Mouse (Mus musculus) liver, embryonic 14.5 days (tissue): Measurements from ENCODE around the gene Cast. TPM values are rescaled to one million over a fixed set of nuclear protein-coding genes. Genes with fewer than 3 reads are reported as not detected.

ENCODE experiments used
- ATAC-seq: fragments of 200-750 bp; cut with Nextera tagmentation; 2 replicates; pipeline ENCODE4 v1.8.0; 2017; ENCODE audit warnings: moderate number of reproducible peaks, mild to moderate bottlenecking, moderate library complexity; ENCODE audit not compliant: insufficient read depth
- DNase-seq, 3 experiments: peaks; one replicate each; pipeline ENCODE4 v3.0.0-alpha.2; 2012 to 2013; ENCODE audit warnings: low read depth in 3 of 3, low spot score in 3 of 3
- H3K27ac ChIP-seq: fragments of 300-500 bp; sonication (generic); 2 replicates; pipeline ENCODE4 v1.5.1; 2014; ENCODE audit warnings: moderate library complexity, mild to moderate bottlenecking, control low read depth, inconsistent platforms
- H3K27me3 ChIP-seq: fragments of 300-500 bp; sonication (generic); 2 replicates; pipeline ENCODE4 v1.6.1; 2014; ENCODE audit warnings: mild to moderate bottlenecking, low read length, moderate library complexity; ENCODE audit not compliant: control insufficient read depth, insufficient read depth
- H3K36me3 ChIP-seq: fragments of 300-500 bp; sonication (generic); replicated peaks from 2 replicates; pipeline ENCODE4 v1.6.1; 2014; ENCODE audit warnings: low read depth; ENCODE audit not compliant: control insufficient read depth, insufficient read depth
- H3K4me1 ChIP-seq, 2 experiments: fragments of 200-500 bp in 1 of 2; fragments of 300-500 bp in 1 of 2; sonication (generic) in 1 of 2; replicated peaks; 2 replicates each; pipeline ENCODE4 v1.6.1; 2012 to 2014; ENCODE audit warnings: antibody characterized with exemption in 1 of 2, inconsistent platforms in 1 of 2, low read length in 1 of 2; ENCODE audit not compliant: control insufficient read depth in 2 of 2, insufficient read depth in 2 of 2
- H3K4me2 ChIP-seq: fragments of 300-500 bp; sonication (generic); 2 replicates; pipeline ENCODE4 v1.6.1; 2014; ENCODE audit warnings: low read depth, mild to moderate bottlenecking, control low read depth, moderate library complexity
- H3K4me3 ChIP-seq, 2 experiments: fragments of 200-500 bp in 1 of 2; fragments of 300-500 bp in 1 of 2; sonication (generic) in 1 of 2; 2 replicates each; pipeline ENCODE4 v1.5.1; 2012 to 2014; ENCODE audit warnings: low read depth in 2 of 2, low read length in 2 of 2, mild to moderate bottlenecking in 2 of 2, control low read depth in 1 of 2, inconsistent platforms in 1 of 2, moderate library complexity in 1 of 2; ENCODE audit not compliant: insufficient read depth in 1 of 2
- H3K9ac ChIP-seq: fragments of 300-500 bp; sonication (generic); replicated peaks from 2 replicates; pipeline ENCODE4 v1.6.1; 2014; ENCODE audit warnings: mild to moderate bottlenecking, control low read depth, moderate library complexity
- H3K9me3 ChIP-seq: fragments of 300-500 bp; sonication (generic); 2 replicates; pipeline ENCODE4 v1.6.1; 2016; ENCODE audit warnings: low read length, mixed read lengths; ENCODE audit not compliant: control insufficient read depth
- CTCF ChIP-seq: IDR thresholded peaks from 2 replicates; pipeline ENCODE4 v1.5.1; 2016; ENCODE audit warnings: antibody characterized with exemption, low read depth, control low read depth
- EP300 ChIP-seq: IDR thresholded peaks from 2 replicates; pipeline ENCODE4 v1.6.1; 2016; ENCODE audit warnings: antibody characterized with exemption, low read depth
- WGBS: fragments of 180-500 bp; shearing (Covaris S2); extraction: QIAGEN DNeasy Blood & Tissue Kit; methylation state at CpG from one replicate; pipeline ENCODE4 v1.1.7; 2014; ENCODE audit not compliant: insufficient replicate concordance; 5-methylcytosine and 5-hydroxymethylcytosine counted together
- polyA plus RNA-seq, 2 experiments: library from polyadenylated mRNA; depleted of rRNA in 1 of 2; stranded (reverse) in 1 of 2; unstranded in 1 of 2; fragments of >200 nt; fragmentation: Nextera tagmentation in 1 of 2; extraction: Ambion mirVana in 1 of 2; gene quantifications; 2 replicates each; pipeline versions ENCODE4 v1.2.1 to v1.2.3; 2012 to 2014

The Cast gene
- polyA plus RNA-seq, 2 experiments = 15.6 to 35.1 TPM

- H3K36me3 ChIP-seq = peaks cover 44% of the 10 kb centered on the region
Measured at GRCm38 (mm10) chr13:74733726-74734125, 74.9 kb downstream of the Cast start.

GRCm38 (mm10) chr13:74719002-74719401 lies 89.6 kb downstream of the Cast start:
- H3K27me3 ChIP-seq = no peaks in the 10 kb centered on the region
- H3K9ac ChIP-seq = no peak overlapping the region
- H3K4me1 ChIP-seq = no peaks in the 10 kb centered on the region
- peaks cover 7% of the 10 kb centered on the region for H3K36me3 ChIP-seq
- ATAC-seq (peak; percentile 52; the same call in 1 of the 2 replicates), DNase-seq (no peak)
- no peak for TF ChIP-seq CTCF
- no peak for TF ChIP-seq EP300
- no peak overlapping the region for H3K4me3 ChIP-seq
- 37% methylated on average over 2 of the region's 2 CpGs for WGBS
- no peaks in the 10 kb centered on the region for H3K9me3 ChIP-seq
- no peak overlapping the region for H3K27ac ChIP-seq
- no peak overlapping the region for H3K4me2 ChIP-seq

More at GRCm38 (mm10) chr13:74733726-74734125, 74.9 kb downstream of the Cast start:
- DNase-seq = peak; percentile 41 to 64 (median 45)
- ATAC-seq = peak; percentile 61
- H3K27me3 ChIP-seq = no peaks in the 10 kb centered on the region
- no peak overlapping the region for H3K4me3 ChIP-seq
- H3K4me1 ChIP-seq = peaks cover 38 to 47% of the 10 kb centered on the region in 2 experiments
- peak overlapping the region; percentile 25 for H3K4me2 ChIP-seq
- WGBS = 49% methylated on average over 4 of the region's 4 CpGs
- 0 out of 2 replicates have a peak overlapping the region, but pooled peaks have one; percentile 5 for H3K9ac ChIP-seq
- TF ChIP-seq CTCF (no peak), EP300 (peak; percentile 54)
- peak overlapping the region; percentile 95 for H3K27ac ChIP-seq
- no peaks in the 10 kb centered on the region for H3K9me3 ChIP-seq

- no peak for DNase-seq
- 60% methylated on average over 3 of the region's 3 CpGs for WGBS
Measured at GRCm38 (mm10) chr13:74696225-74696624, 112.4 kb downstream of the Cast start.

GRCm38 (mm10) chr13:74695497-74696193 lies 113.0 kb downstream of the Cast start:
- WGBS = 84% methylated on average over 5 of the region's 5 CpGs
- H3K9me3 ChIP-seq = no peaks in the 10 kb centered on the region
- ATAC-seq = no peak
- no peak overlapping the region for H3K4me2 ChIP-seq
- no peaks in the 10 kb centered on the region for H3K27me3 ChIP-seq
- no peak overlapping the region for H3K9ac ChIP-seq
- peaks cover 12% of the 10 kb centered on the region for H3K36me3 ChIP-seq
- no peak for DNase-seq
- TF ChIP-seq EP300 = no peak
- TF ChIP-seq CTCF = no peak
- H3K4me1 ChIP-seq = no peaks in the 10 kb centered on the region
- H3K4me3 ChIP-seq = no peak overlapping the region
- no peak overlapping the region for H3K27ac ChIP-seq

More at GRCm38 (mm10) chr13:74696225-74696624, 112.4 kb downstream of the Cast start:
- no peak overlapping the region for H3K4me3 ChIP-seq
- no peaks in the 10 kb centered on the region for H3K9me3 ChIP-seq
- no peak overlapping the region for H3K27ac ChIP-seq
- H3K27me3 ChIP-seq = no peaks in the 10 kb centered on the region
- TF ChIP-seq CTCF (no peak), EP300 (no peak)
- no peak overlapping the region for H3K4me2 ChIP-seq
- no peak for ATAC-seq
- no peaks in the 10 kb centered on the region for H3K4me1 ChIP-seq
- H3K36me3 ChIP-seq = peaks cover 12% of the 10 kb centered on the region
- H3K9ac ChIP-seq = no peak overlapping the region

Other genes starting within 250 kb of the Cast start
- 4.3 and 6.9 TPM in 2 replicates for gene Erap1, start 169.2 kb downstream of the Cast start, polyA plus RNA-seq (2012; rRNA removed)
- 17.6 and 21.6 TPM in 2 replicates for gene Erap1, start 169.2 kb downstream of the Cast start, polyA plus RNA-seq (2014; fragmentation: Nextera tagmentation; extraction: Ambion mirVana)